Mouse (Mus musculus): ENCODE measurements around the gene Fbxl17.

Fbxl17 gene

GRCm38 (mm10) chr17:63403801-63404415 is 95.9 kb downstream of the Fbxl17 start:
- DNase-seq (ENCODE audit: low spot score in 2 of 2), result no peak

GRCm38 (mm10) chr17:63402741-63403681 is 96.8 kb downstream of the Fbxl17 start:
- no peak for DNase-seq (ENCODE audit: low spot score in 2 of 2)

GRCm38 (mm10) chr17:63402170-63402569 is 97.6 kb downstream of the Fbxl17 start:
- DNase-seq (ENCODE audit: low spot score in 2 of 2), result no peak

- DNase-seq (ENCODE audit: low spot score in 2 of 2), result no peak
Measured at GRCm38 (mm10) chr17:63400640-63401039, 99.2 kb downstream of the Fbxl17 start.

GRCm38 (mm10) chr17:63399816-63400215 is 100.0 kb downstream of the Fbxl17 start:
- no peak for DNase-seq (ENCODE audit: low spot score in 2 of 2)

GRCm38 (mm10) chr17:63391506-63391905 is 108.3 kb downstream of the Fbxl17 start:
- DNase-seq (ENCODE audit: low spot score in 2 of 2), result no peak

GRCm38 (mm10) chr17:63390951-63391350 is 108.9 kb downstream of the Fbxl17 start:
- no peak for DNase-seq (ENCODE audit: low spot score in 2 of 2)

- no peak for DNase-seq (ENCODE audit: low spot score in 2 of 2)
Measured at GRCm38 (mm10) chr17:63370977-63371376, 128.8 kb downstream of the Fbxl17 start.

GRCm38 (mm10) chr17:63369631-63370310 is 130.0 kb downstream of the Fbxl17 start:
- no peak for DNase-seq (ENCODE audit: low spot score in 2 of 2)

- DNase-seq (ENCODE audit: low spot score in 2 of 2), result no peak
Measured at GRCm38 (mm10) chr17:63367476-63367875, 132.3 kb downstream of the Fbxl17 start.

GRCm38 (mm10) chr17:63366045-63366444 is 133.8 kb downstream of the Fbxl17 start:
- DNase-seq (ENCODE audit: low spot score in 2 of 2), result no peak

GRCm38 (mm10) chr17:63364605-63365004 is 135.2 kb downstream of the Fbxl17 start:
- DNase-seq (ENCODE audit: low spot score in 2 of 2), result no peak

- no peak for DNase-seq (ENCODE audit: low spot score in 2 of 2)
Measured at GRCm38 (mm10) chr17:63362196-63362595, 137.6 kb downstream of the Fbxl17 start.

- no peak for DNase-seq (ENCODE audit: low spot score in 2 of 2)
Measured at GRCm38 (mm10) chr17:63361679-63362078, 138.1 kb downstream of the Fbxl17 start.

GRCm38 (mm10) chr17:63358837-63359236 is 141.0 kb downstream of the Fbxl17 start:
- DNase-seq (ENCODE audit: low spot score in 2 of 2), result no peak

- DNase-seq (ENCODE audit: low spot score in 2 of 2), result no peak
Measured at GRCm38 (mm10) chr17:63356202-63356601, 143.6 kb downstream of the Fbxl17 start.

GRCm38 (mm10) chr17:63352634-63353195 is 147.1 kb downstream of the Fbxl17 start:
- DNase-seq (ENCODE audit: low spot score in 2 of 2), result no peak

- no peak for DNase-seq (ENCODE audit: low spot score in 2 of 2)
Measured at GRCm38 (mm10) chr17:63351682-63352081, 148.1 kb downstream of the Fbxl17 start.

GRCm38 (mm10) chr17:63350876-63351509 is 148.8 kb downstream of the Fbxl17 start:
- DNase-seq (ENCODE audit: low spot score in 2 of 2), result no peak

- DNase-seq (ENCODE audit: low spot score in 2 of 2), result no peak
Measured at GRCm38 (mm10) chr17:63344101-63344500, 155.7 kb downstream of the Fbxl17 start.

- no peak for DNase-seq (ENCODE audit: low spot score in 2 of 2)
Measured at GRCm38 (mm10) chr17:63343076-63343475, 156.7 kb downstream of the Fbxl17 start.

GRCm38 (mm10) chr17:63342440-63342839 is 157.4 kb downstream of the Fbxl17 start:
- no peak for DNase-seq (ENCODE audit: low spot score in 2 of 2)
